Mouse (Mus musculus) brain, embryonic 14.5 days (tissue): ENCODE data around the gene Srrm3. TPM values are rescaled to one million over a fixed set of nuclear protein-coding genes. Genes with fewer than 3 reads are reported as not detected.

Experiments used
- DNase-seq: peaks from one replicate; pipeline ENCODE4 v3.0.0-alpha.2; 2011; ENCODE audit warnings: low read depth
- CTCF ChIP-seq: fragments of 200-500 bp; IDR thresholded peaks from 2 replicates; pipeline ENCODE4 v1.5.1; 2012; ENCODE audit warnings: inconsistent platforms, mild to moderate bottlenecking, moderate library complexity, borderline replicate concordance; ENCODE audit not compliant: insufficient read depth, insufficient read length; ENCODE audit errors: extremely low read depth
- POLR2A ChIP-seq: fragments of 200-500 bp; IDR thresholded peaks from 2 replicates; pipeline ENCODE4 v1.6.1; 2012; ENCODE audit warnings: mild to moderate bottlenecking, inconsistent platforms, borderline replicate concordance; ENCODE audit not compliant: poor library complexity, insufficient read depth, insufficient read length, severe bottlenecking; ENCODE audit errors: extremely low read depth
- polyA plus RNA-seq: library from polyadenylated mRNA; depleted of rRNA; stranded (reverse); fragments of >200 nt; gene quantifications from 2 replicates; pipeline ENCODE4 v1.2.3, GENCODE M21; 2012

Gene Srrm3
- polyA plus RNA-seq, 1 experiment, result 82.6 TPM

DNA sequence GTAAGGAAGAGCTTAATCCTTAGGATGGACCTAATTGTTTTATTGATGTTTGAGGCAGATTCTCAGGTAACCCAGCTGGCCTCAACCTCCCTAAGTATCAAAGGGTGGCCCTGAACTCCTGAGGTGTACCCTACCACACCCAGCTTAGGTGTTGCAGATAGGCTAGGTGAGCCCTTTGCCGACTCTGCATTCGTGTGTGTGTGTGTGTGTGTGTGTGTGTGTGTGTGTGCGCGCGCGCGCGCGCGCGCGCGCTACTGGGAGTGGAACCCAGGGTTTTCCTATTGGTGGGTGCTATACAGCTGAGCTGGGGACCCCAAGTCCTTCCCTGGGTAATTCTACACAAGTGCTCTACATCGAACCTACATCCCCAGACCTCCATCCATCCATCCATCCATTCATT lies 44.8 kb downstream of the Srrm3 start:
- no peak for DNase-seq
- TF ChIP-seq CTCF (no peak), POLR2A (no peak)

DNA sequence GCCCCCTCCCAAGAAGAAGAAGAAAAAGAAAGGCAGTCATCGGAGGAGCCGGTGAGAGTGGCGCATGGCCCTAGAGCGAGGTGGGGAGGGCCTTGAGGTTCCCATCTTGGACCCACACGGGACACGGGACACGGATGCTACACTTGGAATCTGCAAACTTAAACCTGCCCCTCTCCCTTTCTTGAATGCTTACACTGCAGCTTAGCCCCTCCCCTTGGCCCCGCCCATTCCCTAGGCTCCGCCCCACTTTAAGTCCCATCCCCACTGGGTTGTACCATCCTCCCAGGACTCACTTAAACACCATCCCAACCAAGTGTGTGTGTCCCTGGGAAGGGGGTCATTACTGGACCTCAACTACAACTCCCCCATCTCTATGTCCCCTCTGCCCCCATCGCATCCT lies 45.7 kb downstream of the Srrm3 start:
- TF ChIP-seq POLR2A (no peak), CTCF (no peak)
- peak; percentile 33 for DNase-seq

DNA sequence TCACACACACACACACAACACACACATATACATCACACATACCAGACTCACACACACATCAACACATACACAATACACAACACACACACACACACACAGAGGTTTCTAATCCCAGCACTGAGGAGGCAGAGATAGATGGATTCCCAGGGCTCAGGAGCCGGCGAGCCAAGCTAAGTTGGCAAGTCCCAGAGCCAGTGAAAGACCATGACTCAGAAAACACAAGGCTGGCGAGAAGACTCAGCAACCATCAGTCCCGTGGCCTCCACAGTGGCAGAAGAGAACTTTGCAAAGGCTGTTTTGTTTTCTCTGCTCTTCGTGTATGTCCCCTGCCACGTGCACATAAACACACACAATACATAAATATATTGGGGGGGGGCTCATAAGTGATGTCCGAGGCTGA lies 47.0 kb downstream of the Srrm3 start:
- TF ChIP-seq POLR2A (no peak), CTCF (no peak)
- no peak for DNase-seq

DNA sequence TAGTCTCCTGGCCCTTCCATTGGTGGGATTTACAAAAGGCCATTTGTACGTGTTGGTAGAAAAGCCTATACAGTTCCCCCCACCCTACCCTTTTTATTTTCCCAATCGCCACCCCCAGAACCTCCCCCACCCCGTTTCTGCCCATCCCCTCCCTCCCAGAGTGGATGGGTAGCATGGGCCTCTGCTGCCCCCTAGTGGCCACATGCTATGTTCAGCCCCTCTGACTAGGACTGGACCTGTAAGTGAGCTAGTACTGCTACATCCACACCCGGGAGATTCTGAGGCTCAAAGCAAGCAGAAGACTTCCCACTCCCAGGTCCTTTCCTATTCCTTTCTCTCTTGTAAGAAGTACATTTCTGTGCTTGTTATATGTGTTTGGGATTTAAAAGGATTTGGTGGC lies 48.5 kb downstream of the Srrm3 start:
- TF ChIP-seq CTCF (peak; percentile 91), POLR2A (no peak)
- DNase-seq, result peak; percentile 85

DNA sequence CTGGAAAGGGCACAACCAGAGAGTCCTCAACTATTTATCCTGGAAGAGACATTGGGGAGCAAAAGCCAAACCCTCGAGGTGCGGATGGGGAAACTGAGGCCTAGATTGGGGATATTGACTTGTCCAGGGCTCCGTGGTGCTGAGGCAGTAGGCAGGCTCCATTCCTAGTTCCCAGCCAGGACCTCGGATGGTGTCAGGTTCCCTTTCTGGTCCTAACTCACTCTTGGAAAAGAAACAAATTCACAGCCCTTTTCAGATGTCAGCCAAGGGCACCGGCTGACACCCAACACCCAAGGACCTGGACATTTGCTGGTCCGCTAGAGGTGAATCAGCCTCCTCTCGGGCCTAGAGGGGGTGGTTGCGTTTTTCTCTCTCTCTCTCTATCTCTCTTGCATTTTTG lies 60.0 kb downstream of the Srrm3 start:
- DNase-seq, result no peak
- no peak for TF ChIP-seq POLR2A
- no peak for TF ChIP-seq CTCF

DNA sequence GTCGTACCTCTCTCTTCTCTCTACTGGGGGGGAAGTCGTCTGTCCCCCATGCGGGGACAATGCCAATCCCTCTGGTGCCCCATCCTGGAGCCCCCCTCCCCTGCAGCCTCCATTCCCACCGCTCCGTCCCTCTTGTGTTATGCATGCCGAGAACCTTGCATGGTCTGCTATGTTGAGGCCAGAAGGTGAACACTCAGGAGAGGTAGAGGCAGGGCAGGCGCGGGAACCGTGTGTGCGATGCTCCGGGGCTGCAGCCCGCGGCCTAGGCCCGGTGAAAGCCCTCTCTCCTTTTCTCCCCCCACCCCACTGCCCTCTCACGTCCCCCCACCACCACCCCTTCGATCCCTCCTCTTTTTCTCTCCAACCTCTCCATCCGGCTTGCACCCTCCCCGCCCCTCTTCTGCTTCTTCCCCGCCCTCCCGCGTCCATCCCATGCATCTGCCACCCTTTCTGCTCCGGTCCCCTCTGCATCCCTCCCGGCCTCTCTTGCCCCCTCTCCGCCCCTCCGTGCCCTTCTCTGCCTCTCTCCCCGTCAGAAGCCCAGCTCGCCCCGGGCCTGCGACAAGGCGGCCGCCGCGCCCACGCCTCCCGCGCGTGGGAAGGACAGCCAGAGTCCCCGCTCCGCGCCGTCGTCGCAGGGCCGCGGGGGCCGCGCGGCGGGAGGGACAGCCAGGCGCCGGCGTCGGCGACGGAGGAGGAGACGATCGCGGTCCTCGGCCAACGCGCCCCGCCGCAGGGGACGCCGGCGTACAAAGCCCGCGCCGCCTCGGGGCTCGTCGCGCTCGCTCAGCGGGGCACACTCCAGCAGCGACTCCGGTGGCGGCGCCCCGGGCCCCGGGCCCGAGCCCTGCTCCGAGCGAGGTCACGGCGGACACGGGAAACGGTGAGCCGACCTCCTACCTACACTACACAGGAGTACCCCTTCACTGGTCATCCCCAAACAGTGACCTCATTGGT lies 61.2 kb downstream of the Srrm3 start:
- peak; percentile 45 for DNase-seq
- TF ChIP-seq CTCF, result no peak
- no peak for TF ChIP-seq POLR2A

DNA sequence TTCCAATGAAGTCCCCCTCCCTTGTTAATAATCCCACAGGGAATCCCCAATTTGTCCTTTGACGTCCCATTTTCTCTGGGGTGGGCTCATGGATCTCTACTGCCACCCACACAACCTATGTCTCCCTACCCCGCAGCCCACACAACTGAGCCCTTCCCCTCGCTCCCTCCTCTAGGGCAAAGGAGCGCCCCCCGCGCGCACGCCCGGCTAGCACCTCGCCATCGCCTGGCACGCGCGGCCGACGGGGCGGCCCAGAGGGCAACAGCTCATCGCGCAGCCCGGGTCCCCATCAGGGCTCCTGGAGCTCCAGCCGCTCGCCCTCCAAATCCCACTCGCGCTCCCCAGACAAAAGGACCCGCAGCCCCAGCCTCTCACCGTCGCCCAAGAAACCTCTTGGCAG lies 62.0 kb downstream of the Srrm3 start:
- TF ChIP-seq POLR2A (no peak), CTCF (no peak)
- no peak for DNase-seq

DNA sequence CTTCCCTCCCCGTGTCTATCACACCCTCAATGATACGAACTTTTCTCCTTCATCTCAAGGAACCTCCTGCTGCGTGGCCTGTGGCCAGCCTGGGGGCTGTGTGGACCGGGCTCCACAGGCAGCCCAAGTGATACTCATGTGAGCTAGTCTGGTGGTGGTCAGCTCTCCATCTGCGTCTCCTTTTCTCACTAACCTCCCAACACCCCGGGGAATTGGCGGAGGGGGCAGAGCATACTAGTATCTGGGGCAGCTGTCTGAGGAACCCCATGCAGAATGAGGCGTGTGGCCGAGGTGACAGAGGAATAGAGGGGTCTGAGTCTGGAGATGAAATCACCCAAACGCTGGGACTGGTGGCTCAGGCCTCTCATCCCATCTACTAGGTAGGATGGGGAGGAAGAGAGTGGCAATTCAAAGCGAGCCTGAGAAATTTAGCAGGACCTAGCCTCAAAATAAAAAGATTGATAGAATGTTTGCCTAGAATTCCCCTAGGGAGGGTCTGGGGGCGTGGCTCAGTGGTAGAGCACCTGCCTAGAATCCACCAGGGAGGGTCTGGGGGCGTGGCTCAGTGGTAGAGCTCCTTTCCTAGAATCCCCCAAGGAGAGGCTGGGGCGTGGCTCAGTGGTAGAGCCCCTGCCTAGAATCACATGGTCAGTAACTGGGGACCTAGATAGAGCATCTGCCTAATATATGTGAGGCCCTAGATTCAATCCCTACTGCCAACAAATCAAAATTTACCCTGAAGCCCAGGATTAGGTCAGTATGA lies 63.2 kb downstream of the Srrm3 start:
- TF ChIP-seq POLR2A (no peak), CTCF (no peak)
- no peak for DNase-seq

DNA sequence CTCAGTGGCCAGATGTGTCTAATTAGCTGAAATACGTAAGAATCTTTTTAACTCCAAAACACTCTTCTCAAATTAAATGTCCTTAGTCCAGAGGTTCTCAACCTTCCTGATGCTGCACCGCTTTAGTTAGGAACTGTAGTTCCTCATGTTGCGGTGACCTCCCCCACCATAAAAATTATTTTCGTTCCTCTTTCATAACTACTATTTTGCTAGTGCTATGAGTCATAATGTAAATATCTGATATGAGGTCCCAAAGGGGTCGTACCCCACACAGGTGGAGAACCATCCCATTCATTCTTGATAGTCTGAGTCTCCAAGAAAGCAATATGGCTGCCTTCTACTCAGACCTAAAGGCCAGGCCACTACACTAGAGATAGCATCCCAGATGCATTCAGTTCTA lies 63.8 kb downstream of the Srrm3 start:
- TF ChIP-seq CTCF (no peak), POLR2A (no peak)
- no peak for DNase-seq

DNA sequence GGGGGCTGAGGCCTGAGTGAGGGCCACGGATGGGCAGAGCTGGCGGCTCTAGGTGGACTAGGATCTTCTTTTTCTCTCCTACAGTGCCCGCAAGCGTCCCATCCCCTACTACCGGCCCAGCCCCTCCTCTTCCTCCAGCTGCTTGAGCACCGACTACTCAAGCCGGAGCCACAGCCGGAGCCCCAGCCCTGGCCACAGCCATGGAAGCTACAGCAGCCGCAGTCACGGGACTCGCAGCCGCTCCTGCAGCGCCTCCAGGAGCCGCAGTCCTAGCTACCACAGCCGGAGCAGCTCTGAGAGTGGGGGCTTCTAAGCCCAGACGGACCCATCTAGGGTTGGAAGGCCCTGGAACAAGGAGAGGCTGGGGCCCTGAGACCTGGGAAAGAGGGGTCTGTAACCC lies 66.3 kb downstream of the Srrm3 start:
- peak; percentile 27 for DNase-seq
- TF ChIP-seq POLR2A, result no peak
- TF ChIP-seq CTCF, result no peak

DNA sequence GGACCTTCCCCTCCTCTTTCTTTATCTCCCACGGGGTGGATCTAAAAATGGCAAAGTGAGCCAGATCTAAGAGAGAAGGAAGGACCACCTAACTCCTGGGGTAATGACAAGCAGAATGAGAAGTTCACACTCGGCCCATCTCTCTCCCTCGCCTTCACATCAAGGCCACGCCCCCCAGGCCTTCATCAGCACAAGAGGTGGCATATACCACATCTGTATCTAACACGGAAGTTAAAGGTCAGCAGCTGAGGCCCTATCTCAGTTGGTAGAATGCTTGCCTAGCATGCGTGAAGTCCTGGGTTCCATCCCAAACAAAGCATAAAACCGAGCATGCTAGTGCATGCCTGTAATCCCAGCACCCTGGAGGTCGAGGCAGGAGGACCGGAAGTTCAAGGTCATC lies 67.1 kb downstream of the Srrm3 start:
- no peak for DNase-seq
- TF ChIP-seq CTCF, result no peak
- TF ChIP-seq POLR2A, result no peak

DNA sequence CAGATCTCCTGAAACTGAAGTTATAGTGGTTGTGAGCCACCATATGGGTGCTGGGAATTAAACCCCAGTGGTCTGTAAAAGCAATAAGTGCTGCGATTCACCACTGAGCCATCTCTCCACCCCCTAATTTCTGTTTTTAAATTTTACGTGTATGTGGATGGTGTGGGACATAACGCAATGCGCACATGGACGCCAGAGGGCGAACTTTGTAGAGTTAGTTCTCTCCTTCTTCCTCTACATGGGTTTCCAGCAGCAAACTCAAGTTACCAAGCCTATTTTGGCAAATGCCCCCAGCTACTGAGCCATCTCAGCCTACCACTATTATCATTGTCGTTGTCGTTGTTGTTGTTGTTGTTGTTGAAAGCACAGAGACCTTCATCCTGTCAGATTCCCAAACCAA lies 70.5 kb downstream of the Srrm3 start:
- peak; percentile 76 for DNase-seq
- TF ChIP-seq CTCF (peak; percentile 66; the same call in 1 of the 2 replicates), POLR2A (no peak)

DNA sequence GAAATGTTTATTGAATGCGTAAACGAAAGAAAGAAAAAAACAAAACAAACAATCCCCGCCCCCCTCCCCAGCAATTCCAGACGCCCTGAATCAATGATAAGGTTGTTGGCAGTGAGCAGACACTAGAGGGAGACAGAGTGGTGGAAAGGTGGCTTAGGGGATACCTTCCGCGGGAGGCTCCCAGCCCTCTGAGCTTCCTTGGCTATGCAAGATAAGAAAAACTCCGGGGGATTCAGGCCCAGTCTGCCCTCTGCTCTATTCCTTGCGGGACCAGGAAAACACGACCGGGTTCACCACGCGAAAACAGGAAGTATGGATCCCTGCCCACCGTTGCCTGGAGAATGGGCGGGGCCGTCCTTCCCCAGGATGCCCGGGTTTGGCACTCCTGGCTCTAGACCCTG lies 71.1 kb downstream of the Srrm3 start:
- TF ChIP-seq CTCF, result peak; percentile 74; the same call in 1 of the 2 replicates
- no peak for TF ChIP-seq POLR2A
- peak; percentile 88 for DNase-seq
